Comparison of ENCODE assay signal across 30 mouse cellular contexts in genomic region chr3:20734302-20734701, GRCm38 (mm10).
DNase-seq lines count a peak whose midpoint lies in the region; ATAC-seq lines count a peak whose summit lies in the region.
"Had no signal": no experiment of that assay in that cellular context is flagged by ENCODE, and none has a peak within 500 bp of the region (broad histone marks: within the 10 kb centered on the region; RNA-seq: fewer than 3 reads in every experiment).

No protein-coding gene starts in this region.

- H3K9ac ChIP-seq in midbrain, embryonic 14.5 days (replicated peaks; ENCODE audit: low read length): no peak overlapping the region
- H3K9ac ChIP-seq: heart, embryonic 15.5 days; hindbrain, embryonic 12.5 days; intestine, embryonic 15.5 days; limb, embryonic 15.5 days; liver, embryonic 14.5 days; lung, embryonic 15.5 days had no signal

- no peaks in the 10 kb centered on the region for H3K36me3 ChIP-seq in midbrain, embryonic 14.5 days (ENCODE audit: control insufficient read depth, insufficient read depth, low read length)
- H3K36me3 ChIP-seq: heart, embryonic 10.5 days; heart, embryonic 15.5 days; hindbrain, embryonic 12.5 days; intestine, embryonic 15.5 days; limb, embryonic 10.5 days; limb, embryonic 15.5 days; lung, embryonic 15.5 days; midbrain, embryonic 10.5 days had no signal

- intact Hi-C loops in left cerebral cortex, postnatal 10 days (cut with DNase I): no loop called here

- H3K4me1 ChIP-seq in midbrain, embryonic 14.5 days (ENCODE audit: control insufficient read depth, insufficient read depth, low read length): no peaks in the 10 kb centered on the region
- H3K4me1 ChIP-seq: heart, embryonic 10.5 days; heart, embryonic 15.5 days; hindbrain, embryonic 12.5 days; intestine, embryonic 15.5 days; limb, embryonic 15.5 days; lung, embryonic 15.5 days; midbrain, embryonic 10.5 days had no signal

- no peak overlapping the region for H3K27ac ChIP-seq in midbrain, embryonic 14.5 days (replicated peaks; ENCODE audit: low read depth, low read length)
- H3K27ac ChIP-seq: heart, embryonic 10.5 days; heart, embryonic 15.5 days; hindbrain, embryonic 12.5 days; hindbrain, postnatal 0 days; intestine, embryonic 15.5 days; limb, embryonic 10.5 days; limb, embryonic 15.5 days; liver, embryonic 14.5 days; lung, embryonic 15.5 days; midbrain, embryonic 10.5 days had no signal

- no peak overlapping the region for H3K4me2 ChIP-seq in midbrain, embryonic 14.5 days (ENCODE audit: low read length)
- H3K4me2 ChIP-seq: heart, embryonic 15.5 days; hindbrain, embryonic 12.5 days; intestine, embryonic 15.5 days; limb, embryonic 15.5 days; lung, embryonic 15.5 days had no signal

- H3K4me3 ChIP-seq in midbrain, embryonic 14.5 days (replicated peaks; ENCODE audit: low read depth, low read length): no peak overlapping the region
- H3K4me3 ChIP-seq: erythroblast, embryonic 14.5 days; heart, embryonic 10.5 days; heart, embryonic 15.5 days; hindbrain, embryonic 12.5 days; intestine, embryonic 15.5 days; limb, embryonic 10.5 days; limb, embryonic 15.5 days; lung, embryonic 15.5 days; midbrain, embryonic 10.5 days had no signal

- DNase-seq in frontal cortex, postnatal 25 days (ENCODE audit: low spot score in 2 of 2): no peak
- DNase-seq in left cerebral cortex, adult 11 months (ENCODE audit: low spot score): peak; percentile 26
- DNase-seq in left cerebral cortex, postnatal 10 days (ENCODE audit: extremely low spot score in 1 of 2, low spot score in 2 of 2): no peak
- peak; percentile 30 for DNase-seq in right cerebral cortex, adult 18-20 months
- no peak for DNase-seq in right cerebral cortex, postnatal 36 days (ENCODE audit: low spot score in 2 of 2)
- no peak for DNase-seq in midbrain, embryonic 14.5 days
- no peak for DNase-seq in adrenal gland, postnatal 36 days
- DNase-seq: adrenal gland, adult 8-10 months; cerebellum, adult 11-12 months; cerebellum, adult 9-11 months; gastrocnemius, postnatal 25 days; heart, adult 11 months; heart, postnatal 36 days; kidney, adult 2 months; kidney, postnatal 36 days had no signal

- ATAC-seq in frontal cortex, adult (ENCODE audit: low TSS enrichment): peak; percentile 42; the same call in 1 of the 2 replicates
- ATAC-seq in midbrain, embryonic 14.5 days (ENCODE audit: low FRiP score, low TSS enrichment): no peak
- ATAC-seq: forebrain, embryonic 16.5 days; hindbrain, postnatal 0 days; intestine, embryonic 15.5 days; midbrain, embryonic 16.5 days had no signal

- no peaks in the 10 kb centered on the region for H3K27me3 ChIP-seq in midbrain, embryonic 14.5 days (ENCODE audit: control insufficient read depth, insufficient read depth, low read length)
- H3K27me3 ChIP-seq: CH12.LX; heart, embryonic 15.5 days; hindbrain, embryonic 12.5 days; intestine, embryonic 15.5 days; limb, embryonic 15.5 days; lung, embryonic 15.5 days had no signal

- no peaks in the 10 kb centered on the region for H3K9me3 ChIP-seq in midbrain, embryonic 14.5 days (ENCODE audit: control insufficient read depth, low read length)
- H3K9me3 ChIP-seq: heart, embryonic 10.5 days; heart, embryonic 15.5 days; hindbrain, embryonic 12.5 days; intestine, embryonic 15.5 days; limb, embryonic 10.5 days; limb, embryonic 15.5 days; lung, embryonic 15.5 days; midbrain, embryonic 10.5 days had no signal

- WGBS in midbrain, embryonic 14.5 days: 61% methylated on average over 3 of the region's 3 CpGs

Comparison
In these comparisons a context has a peak if more than half of its experiments do, and no peak if none do; other contexts are left out.
1. DNase-seq: peak in left cerebral cortex, adult 11 months (single experiment) and right cerebral cortex, adult 18-20 months (single experiment); none in frontal cortex, postnatal 25 days (0 of 2), left cerebral cortex, postnatal 10 days (0 of 2), right cerebral cortex, postnatal 36 days (0 of 2), midbrain, embryonic 14.5 days (single experiment) and adrenal gland, postnatal 36 days (0 of 2).